Mouse (Mus musculus): Measurements from ENCODE around the gene Mocs3.

GRCm38 (mm10) chr2:168204476-168204999, 25.9 kb upstream of the Mocs3 start:
- no peak for TF ChIP-seq CTCF (IDR thresholded peaks at IDR 0.05; ENCODE audit: borderline replicate concordance, insufficient read depth, low read length)
- TF ChIP-seq POLR2A (IDR thresholded peaks at IDR 0.05; ENCODE audit: low read depth, low read length), result no peak

All from embryonic fibroblast, embryonic 13.5 days (primary cell).